Mouse (Mus musculus) liver, adult 2 months (tissue): Measurements from ENCODE around the gene Ulk4.

Experiments used
- CTCF ChIP-seq: fragments of 200-500 bp; IDR thresholded peaks from 2 replicates; pipeline ENCODE4 v1.5.1; 2011; ENCODE audit warnings: low read depth, low read length, control low read depth
- POLR2A ChIP-seq: fragments of 200-500 bp; IDR thresholded peaks from 2 replicates; pipeline ENCODE4 v1.6.1; 2011; ENCODE audit warnings: low read length, control low read depth; ENCODE audit not compliant: insufficient read depth; ENCODE audit errors: extremely low read depth

GRCm38 (mm10) chr9:121218230-121218629 lies 58.8 kb downstream of the Ulk4 start:
- TF ChIP-seq CTCF (no peak), POLR2A (no peak)
